Mouse (Mus musculus): ENCODE results near the gene Cldn6.

DNA sequence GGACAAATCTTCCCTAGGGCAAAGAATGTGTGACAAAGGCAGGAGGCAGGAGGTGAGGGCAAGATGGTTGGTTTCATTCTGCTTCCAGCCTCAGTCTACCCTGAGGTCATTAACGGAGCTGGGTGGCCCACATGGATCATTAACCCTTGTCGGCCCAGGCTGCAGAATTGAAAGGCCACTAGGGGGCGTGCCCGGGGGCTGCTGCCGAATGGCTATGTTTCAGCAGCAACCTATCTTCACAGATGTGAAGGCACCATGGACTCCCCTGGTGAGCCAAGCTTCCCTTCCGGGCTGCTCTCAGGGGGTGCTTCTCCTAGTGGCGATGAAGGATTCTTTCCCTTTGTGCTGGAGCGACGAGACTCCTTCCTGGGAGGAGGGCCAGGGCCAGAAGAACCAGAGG, 17.5 kb upstream of the Cldn6 start:
- TF ChIP-seq CTCF (IDR thresholded peaks at IDR 0.05; ENCODE audit: extremely low read depth, insufficient read depth, insufficient read length, insufficient replicate concordance) = peak; percentile 37; the same call in 1 of the 2 replicates
- no peak for TF ChIP-seq POLR2A (IDR thresholded peaks at IDR 0.05; ENCODE audit: low read depth, low read length)

Measured in spleen, adult 2 months (tissue).